Mouse (Mus musculus) forebrain, embryonic 15.5 days (tissue): ENCODE measurements around the gene Cd160. TPM values are rescaled to one million over a fixed set of nuclear protein-coding genes. Genes with fewer than 3 reads are reported as not detected.

Source experiments
- polyA plus RNA-seq: library from polyadenylated mRNA; unstranded; fragments of >200 nt; fragmentation: Nextera tagmentation; extraction: Ambion mirVana; gene quantifications from 2 replicates; pipeline ENCODE4 v1.2.1, GENCODE M21; 2015

Gene Cd160
- polyA plus RNA-seq, 1 experiment from 2014 or later, result 0.11 TPM

Other genes starting within 250 kb of the Cd160 start
- gene Polr3gl, start 235.2 kb downstream of the Cd160 start, polyA plus RNA-seq, result 42.4 and 45.3 TPM in 2 replicates
- gene Ankrd34a, start 232.7 kb downstream of the Cd160 start, polyA plus RNA-seq, result 12.5 and 13.4 TPM in 2 replicates
- gene Lix1l, start 228.2 kb downstream of the Cd160 start, polyA plus RNA-seq, result 5.0 and 6.4 TPM in 2 replicates
- gene Rbm8a, start 199.4 kb downstream of the Cd160 start, polyA plus RNA-seq, result 132 and 144 TPM in 2 replicates
- gene Pex11b, start 194.0 kb downstream of the Cd160 start, polyA plus RNA-seq, result 57.3 and 58.6 TPM in 2 replicates
- 0.08 TPM in 1 of 2 replicates, not detected in the other for gene Gm42957, start 193.9 kb downstream of the Cd160 start, polyA plus RNA-seq
- 0.55 and 0.65 TPM in 2 replicates for gene Itga10, start 183.8 kb downstream of the Cd160 start, polyA plus RNA-seq
- gene Ankrd35, start 159.2 kb downstream of the Cd160 start, polyA plus RNA-seq, result 1.5 and 1.9 TPM in 2 replicates
- gene Pias3, start 133.0 kb downstream of the Cd160 start, polyA plus RNA-seq, result 27.4 and 28.9 TPM in 2 replicates
- gene Nudt17, start 120.8 kb downstream of the Cd160 start, polyA plus RNA-seq, result 6.8 and 6.9 TPM in 2 replicates
- 33.5 and 35.7 TPM in 2 replicates for gene Polr3c, start 101.7 kb downstream of the Cd160 start, polyA plus RNA-seq
- gene Rnf115, start 101.7 kb downstream of the Cd160 start, polyA plus RNA-seq, result 59.3 and 66.6 TPM in 2 replicates
- gene Pdzk1, start 67 bp downstream of the Cd160 start, polyA plus RNA-seq, result 0.11 and 0.15 TPM in 2 replicates
- 2.4 and 3.2 TPM in 2 replicates for gene Gja5, start 75.3 kb upstream of the Cd160 start, polyA plus RNA-seq
- gene Gpr89, start 76.0 kb upstream of the Cd160 start, polyA plus RNA-seq, result 36.3 and 37.7 TPM in 2 replicates
- gene Gja8, start 96.7 kb upstream of the Cd160 start, polyA plus RNA-seq, result 0.03 TPM in 2 replicates